Mouse (Mus musculus) heart, embryonic 13.5 days (tissue): ENCODE measurements around the gene Mrps2. TPM values are rescaled to one million over a fixed set of nuclear protein-coding genes. Genes with fewer than 3 reads are reported as not detected.

Experiments
- polyA plus RNA-seq: library from polyadenylated mRNA; unstranded; fragments of >200 nt; fragmentation: Nextera tagmentation; extraction: Ambion mirVana; gene quantifications from 2 replicates; pipeline ENCODE4 v1.2.1, GENCODE M21; 2015

The Mrps2 gene
- polyA plus RNA-seq, 1 experiment from 2014 or later: 48.5 TPM

Other genes starting within 250 kb of the Mrps2 start
- 2.9 and 3.1 TPM in 2 replicates for gene Ppp1r26, start 21.3 kb upstream of the Mrps2 start, polyA plus RNA-seq
- gene 1700007K13Rik, start 1.7 kb upstream of the Mrps2 start, polyA plus RNA-seq: 0.31 TPM in 1 of 2 replicates, not detected in the other
- gene Gbgt1, start 28.8 kb downstream of the Mrps2 start, polyA plus RNA-seq: 0.25 and 0.47 TPM in 2 replicates
- 1.1 and 1.6 TPM in 2 replicates for gene Gm10134, start 38.0 kb downstream of the Mrps2 start, polyA plus RNA-seq
- 19.2 and 20.3 TPM in 2 replicates for gene Ralgds, start 45.1 kb downstream of the Mrps2 start, polyA plus RNA-seq
- 0.31 TPM in 1 of 2 replicates, not detected in the other for gene Cel, start 95.3 kb downstream of the Mrps2 start, polyA plus RNA-seq
- 29.8 and 30.9 TPM in 2 replicates for gene Gtf3c5, start 115.7 kb downstream of the Mrps2 start, polyA plus RNA-seq
- 2.8 and 4.7 TPM in 2 replicates for gene Gfi1b, start 153.9 kb downstream of the Mrps2 start, polyA plus RNA-seq
- gene Tsc1, start 173.2 kb downstream of the Mrps2 start, polyA plus RNA-seq: 16.2 and 16.4 TPM in 2 replicates
- 0.59 and 1.2 TPM in 2 replicates for gene Spaca9, start 231.7 kb downstream of the Mrps2 start, polyA plus RNA-seq
- 0.37 and 0.90 TPM in 2 replicates for gene Ak8, start 232.1 kb downstream of the Mrps2 start, polyA plus RNA-seq